Mouse (Mus musculus) E14TG2a.4 (cell line): ENCODE results near the gene Prdx1.

ENCODE experiments used
- CTCF ChIP-seq: conservative IDR thresholded peaks from 2 replicates; pipeline ENCODE4 v1.5.1; 2014; ENCODE audit warnings: low read length
- NANOG ChIP-seq: IDR thresholded peaks from 2 replicates; pipeline ENCODE4 v1.6.1; 2014; ENCODE audit warnings: borderline replicate concordance, low read length, mixed read lengths
- POU5F1 ChIP-seq: IDR thresholded peaks from 2 replicates; pipeline ENCODE4 v1.6.1; 2014; ENCODE audit warnings: low read length, borderline replicate concordance

DNA sequence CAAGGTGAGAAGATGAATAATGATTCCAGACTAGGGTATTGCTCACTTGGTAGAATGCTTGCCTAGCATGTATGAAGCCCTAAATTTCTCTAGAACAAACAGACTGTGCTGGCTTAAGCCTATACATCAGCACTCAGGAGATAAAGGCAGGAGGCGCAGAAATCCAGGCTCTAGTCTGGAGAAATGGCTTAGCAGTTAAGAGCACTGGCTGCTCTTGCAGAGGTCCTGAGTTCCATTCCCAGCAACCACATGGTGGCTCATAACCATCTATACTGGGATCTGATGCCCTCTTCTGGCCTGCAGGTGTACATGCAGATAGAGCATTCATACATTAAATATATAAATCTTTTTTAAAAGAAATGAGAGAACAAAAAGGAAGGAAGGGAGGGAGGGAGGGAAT, 43.3 kb upstream of the Prdx1 start:
- TF ChIP-seq CTCF (peak; percentile 26), NANOG (no peak), POU5F1 (no peak)
